Mouse (Mus musculus) gastrocnemius, postnatal 4 days (tissue): ENCODE data around the gene 4930523C07Rik. TPM values are rescaled to one million over a fixed set of nuclear protein-coding genes. Genes with fewer than 3 reads are reported as not detected.

Experiments
- DNase-seq, 2 experiments: peaks; one replicate each; pipeline ENCODE4 v3.0.0; 2021 to 2022; ENCODE audit warnings: low spot score in 2 of 2, mixed read lengths in 2 of 2
- total RNA-seq, 2 experiments: library from RNA; stranded (reverse); gene quantifications; 2 replicates each; pipeline ENCODE4 v1.2.3; 2021

The 4930523C07Rik gene
- total RNA-seq, 2 experiments from 2014 or later: 13.5 to 16.9 TPM

GRCm38 (mm10) chr1:160045056-160045715, 1.0 kb downstream of the 4930523C07Rik start:
- DNase-seq: no peak

- no peak for DNase-seq
Observed at GRCm38 (mm10) chr1:160045971-160046370, 1.8 kb downstream of the 4930523C07Rik start.

GRCm38 (mm10) chr1:160046786-160047185, 2.6 kb downstream of the 4930523C07Rik start:
- no peak for DNase-seq

GRCm38 (mm10) chr1:160047481-160047931, 3.3 kb downstream of the 4930523C07Rik start:
- DNase-seq: no peak

- DNase-seq: no peak
Observed at GRCm38 (mm10) chr1:160049131-160049880, 5.1 kb downstream of the 4930523C07Rik start.

GRCm38 (mm10) chr1:160050898-160051297, 6.7 kb downstream of the 4930523C07Rik start:
- DNase-seq: no peak

- DNase-seq: no peak
Observed at GRCm38 (mm10) chr1:160052556-160053315, 8.6 kb downstream of the 4930523C07Rik start.

- no peak for DNase-seq
Observed at GRCm38 (mm10) chr1:160053510-160054305, 9.5 kb downstream of the 4930523C07Rik start.

GRCm38 (mm10) chr1:160054366-160055078, 10.3 kb downstream of the 4930523C07Rik start:
- no peak for DNase-seq

GRCm38 (mm10) chr1:160057657-160058056, 13.5 kb downstream of the 4930523C07Rik start:
- no peak for DNase-seq

GRCm38 (mm10) chr1:160059908-160060307, 15.7 kb downstream of the 4930523C07Rik start:
- no peak for DNase-seq

GRCm38 (mm10) chr1:160060542-160060941, 16.4 kb downstream of the 4930523C07Rik start:
- no peak for DNase-seq

- DNase-seq: no peak
Observed at GRCm38 (mm10) chr1:160061321-160061720, 17.1 kb downstream of the 4930523C07Rik start.

- no peak for DNase-seq
Observed at GRCm38 (mm10) chr1:160061725-160062366, 17.7 kb downstream of the 4930523C07Rik start.

GRCm38 (mm10) chr1:160064547-160065144, 20.5 kb downstream of the 4930523C07Rik start:
- DNase-seq: no peak

- no peak for DNase-seq
Observed at GRCm38 (mm10) chr1:160078882-160079661, 34.9 kb downstream of the 4930523C07Rik start.

GRCm38 (mm10) chr1:160080800-160081436, 36.7 kb downstream of the 4930523C07Rik start:
- peak; percentile 51 to 76 for DNase-seq

GRCm38 (mm10) chr1:160082647-160083046, 38.5 kb downstream of the 4930523C07Rik start:
- no peak for DNase-seq
